Mouse (Mus musculus) liver, postnatal 0 days (tissue): ENCODE data around the gene Scaf4. TPM values are rescaled to one million over a fixed set of nuclear protein-coding genes. Genes with fewer than 3 reads are reported as not detected.

Experiments used
- ATAC-seq: fragments of 200-750 bp; cut with Nextera tagmentation; 2 replicates; pipeline ENCODE4 v1.8.0; 2017; ENCODE audit warnings: mild to moderate bottlenecking, moderate library complexity
- DNase-seq: peaks from one replicate; pipeline ENCODE4 v3.0.0-alpha.2; 2016
- H3K27ac ChIP-seq: fragments of 300-500 bp; sonication (generic); 2 replicates; pipeline ENCODE4 v1.5.1; 2014; ENCODE audit warnings: antibody characterized with exemption, moderate library complexity, mild to moderate bottlenecking, low read depth
- H3K27me3 ChIP-seq: fragments of 300-500 bp; sonication (generic); 2 replicates; pipeline ENCODE4 v1.6.1; 2014; ENCODE audit warnings: low read length, control low read depth, mixed read lengths; ENCODE audit not compliant: insufficient read depth
- H3K36me3 ChIP-seq: fragments of 300-500 bp; sonication (generic); replicated peaks from 2 replicates; pipeline ENCODE4 v1.6.1; 2014; ENCODE audit warnings: mild to moderate bottlenecking, control low read depth, low read length, moderate library complexity, mixed read lengths; ENCODE audit not compliant: insufficient read depth
- H3K4me1 ChIP-seq: fragments of 300-500 bp; sonication (generic); 2 replicates; pipeline ENCODE4 v1.6.1; 2014; ENCODE audit warnings: antibody characterized with exemption, mild to moderate bottlenecking, control low read depth; ENCODE audit not compliant: insufficient read depth
- H3K4me2 ChIP-seq: fragments of 300-500 bp; sonication (generic); 2 replicates; pipeline ENCODE4 v1.6.1; 2014; ENCODE audit warnings: low read depth, mild to moderate bottlenecking, low read length, moderate library complexity, mixed read lengths
- H3K4me3 ChIP-seq: fragments of 300-500 bp; sonication (generic); 2 replicates; pipeline ENCODE4 v1.5.1; 2014; ENCODE audit warnings: low read depth, low read length
- H3K9ac ChIP-seq: fragments of 300-500 bp; sonication (generic); replicated peaks from 2 replicates; pipeline ENCODE4 v1.6.1; 2014; ENCODE audit warnings: mild to moderate bottlenecking, moderate library complexity
- H3K9me3 ChIP-seq: fragments of 300-500 bp; sonication (generic); 2 replicates; pipeline ENCODE4 v1.6.1; 2016; ENCODE audit warnings: mild to moderate bottlenecking, control low read depth, low read length, mixed read lengths
- CTCF ChIP-seq: sonication (generic); IDR thresholded peaks from 2 replicates; pipeline ENCODE4 v1.5.1; 2016; ENCODE audit warnings: antibody characterized with exemption, low read depth
- EP300 ChIP-seq: IDR thresholded peaks from 2 replicates; pipeline ENCODE4 v1.6.1; 2016; ENCODE audit warnings: antibody characterized with exemption, low read depth, mild to moderate bottlenecking
- WGBS: fragments of 180-500 bp; shearing (Covaris S2); extraction: QIAGEN DNeasy Blood & Tissue Kit; methylation state at CpG from one replicate; pipeline ENCODE4 v1.1.7; 2014; ENCODE audit not compliant: insufficient replicate concordance; 5-methylcytosine and 5-hydroxymethylcytosine counted together
- polyA plus RNA-seq: library from polyadenylated mRNA; unstranded; fragments of >200 nt; fragmentation: Nextera tagmentation; extraction: Ambion mirVana; gene quantifications from 2 replicates; pipeline ENCODE4 v1.2.1, GENCODE M21; 2015

Scaf4 gene
- polyA plus RNA-seq, 1 experiment from 2014 or later = 6.2 TPM

DNA sequence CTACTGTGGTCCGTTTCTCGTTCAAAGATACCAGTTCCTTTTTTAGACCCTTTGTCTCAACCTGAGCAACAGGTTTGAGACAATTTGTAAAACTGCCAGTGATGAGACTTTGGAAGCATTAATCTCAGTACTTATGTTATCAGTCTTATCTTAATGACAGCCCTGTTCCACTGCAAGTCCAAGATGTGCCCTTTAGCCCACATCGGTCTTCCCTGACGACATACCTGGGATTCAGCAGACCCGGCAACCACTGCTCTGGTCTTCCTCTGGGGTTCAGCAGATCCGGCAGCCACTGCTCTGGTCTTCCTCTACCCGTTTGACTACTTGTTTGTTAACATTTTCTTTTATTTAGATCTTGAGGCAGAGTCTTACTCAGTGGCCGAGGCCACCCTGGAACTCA is 72.5 kb downstream of the Scaf4 start:
- ATAC-seq = no peak
- Histone ChIP-seq H3K4me1 (peaks cover 11% of the 10 kb centered on the region), H3K4me3 (no peak overlapping the region), H3K9ac (no peak overlapping the region), H3K36me3 (no peaks in the 10 kb centered on the region), H3K27me3 (no peaks in the 10 kb centered on the region), H3K4me2 (no peak overlapping the region), H3K27ac (no peak overlapping the region), H3K9me3 (no peaks in the 10 kb centered on the region)
- WGBS = 72% methylated on average over 8 of the region's 8 CpGs
- TF ChIP-seq CTCF = no peak
- TF ChIP-seq EP300 = no peak
- DNase-seq = no peak

DNA sequence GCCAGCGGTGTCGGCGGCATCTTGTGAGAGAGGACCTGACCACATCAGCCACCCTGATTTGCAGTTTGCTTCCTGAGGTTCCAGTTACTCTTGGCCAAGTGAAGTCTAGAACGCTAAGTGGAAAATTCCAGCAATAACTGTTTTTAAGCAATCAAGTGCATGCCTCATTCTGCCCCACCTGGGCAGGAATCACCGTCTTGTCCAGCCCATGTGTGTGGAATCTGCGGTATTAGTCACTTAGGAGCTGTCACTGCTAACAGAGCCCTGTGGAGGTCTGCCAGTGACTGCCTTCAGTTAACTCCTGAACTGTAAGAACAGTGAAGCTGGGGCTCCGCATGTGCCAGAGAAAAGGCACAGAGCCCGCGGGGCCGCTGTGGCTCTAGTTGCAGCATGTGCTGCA is 73.6 kb downstream of the Scaf4 start:
- 79% methylated on average over 10 of the region's 10 CpGs for WGBS
- Histone ChIP-seq H3K9ac (no peak overlapping the region), H3K27ac (no peak overlapping the region), H3K4me3 (no peak overlapping the region), H3K4me1 (peaks cover 9% of the 10 kb centered on the region), H3K36me3 (no peaks in the 10 kb centered on the region), H3K9me3 (no peaks in the 10 kb centered on the region), H3K27me3 (no peaks in the 10 kb centered on the region), H3K4me2 (no peak overlapping the region)
- ATAC-seq (no peak), DNase-seq (no peak)
- TF ChIP-seq EP300 (no peak), CTCF (no peak)

- DNase-seq (no peak), ATAC-seq (no peak)
- H3K9ac ChIP-seq = no peak overlapping the region
- H3K27ac ChIP-seq = no peak overlapping the region
- WGBS = 68% methylated on average over 3 of the region's 3 CpGs
- no peak overlapping the region for H3K4me2 ChIP-seq
- no peaks in the 10 kb centered on the region for H3K9me3 ChIP-seq
- H3K27me3 ChIP-seq = no peaks in the 10 kb centered on the region
- no peak overlapping the region for H3K4me3 ChIP-seq
- no peaks in the 10 kb centered on the region for H3K36me3 ChIP-seq
- H3K4me1 ChIP-seq = peaks cover 3% of the 10 kb centered on the region; the same call in 1 of the 2 replicates
- TF ChIP-seq EP300 (no peak), CTCF (no peak)
Observed at GRCm38 (mm10) chr16:90208996-90209395, 75.3 kb downstream of the Scaf4 start.

- no peaks in the 10 kb centered on the region for H3K4me1 ChIP-seq
- no peak overlapping the region for H3K4me3 ChIP-seq
- H3K27ac ChIP-seq = no peak overlapping the region
- WGBS = 94% methylated on average over 2 of the region's 2 CpGs
- no peaks in the 10 kb centered on the region for H3K9me3 ChIP-seq
- H3K4me2 ChIP-seq = no peak overlapping the region
- no peaks in the 10 kb centered on the region for H3K27me3 ChIP-seq
- TF ChIP-seq CTCF (no peak), EP300 (no peak)
- no peak for DNase-seq
- no peak overlapping the region for H3K9ac ChIP-seq
- no peak for ATAC-seq
- no peaks in the 10 kb centered on the region for H3K36me3 ChIP-seq
Observed at GRCm38 (mm10) chr16:90204868-90205267, 79.4 kb downstream of the Scaf4 start.

GRCm38 (mm10) chr16:90203226-90203962 is 80.9 kb downstream of the Scaf4 start:
- H3K27me3 ChIP-seq = no peaks in the 10 kb centered on the region

DNA sequence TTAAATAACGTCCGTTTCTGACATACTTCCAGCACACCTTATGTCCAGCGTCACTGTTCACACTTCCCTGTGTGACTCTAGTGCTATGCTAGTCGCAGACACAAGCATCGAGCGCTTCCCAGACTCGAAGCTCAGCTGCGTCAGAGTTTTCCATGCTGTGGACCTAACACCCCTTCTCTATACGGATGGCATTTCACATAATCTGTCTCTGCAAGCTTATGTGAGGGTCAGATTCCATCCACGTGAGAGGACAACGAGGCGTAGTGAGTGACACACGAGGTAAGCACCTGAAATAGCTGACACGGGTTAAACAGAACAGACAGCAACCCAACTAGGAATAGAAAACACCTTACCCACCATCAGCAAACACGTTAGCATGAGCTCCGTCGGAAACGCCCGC is 82.2 kb downstream of the Scaf4 start:
- no peaks in the 10 kb centered on the region for H3K27me3 ChIP-seq
- TF ChIP-seq EP300 (no peak), CTCF (no peak)
- H3K27ac ChIP-seq = no peak overlapping the region
- WGBS = 69% methylated on average over 19 of the region's 19 CpGs
- H3K4me3 ChIP-seq = no peak overlapping the region
- no peak overlapping the region for H3K9ac ChIP-seq
- ATAC-seq (no peak), DNase-seq (no peak)
- H3K4me1 ChIP-seq = peaks cover 25% of the 10 kb centered on the region
- no peaks in the 10 kb centered on the region for H3K9me3 ChIP-seq
- no peak overlapping the region for H3K4me2 ChIP-seq
- no peaks in the 10 kb centered on the region for H3K36me3 ChIP-seq

More at GRCm38 (mm10) chr16:90203226-90203962, 80.9 kb downstream of the Scaf4 start:
- DNase-seq (no peak), ATAC-seq (no peak)
- TF ChIP-seq EP300 (no peak), CTCF (no peak)
- Histone ChIP-seq H3K4me1 (peaks cover 13% of the 10 kb centered on the region), H3K9ac (no peak overlapping the region), H3K9me3 (no peaks in the 10 kb centered on the region), H3K4me3 (no peak overlapping the region), H3K36me3 (no peaks in the 10 kb centered on the region), H3K4me2 (no peak overlapping the region), H3K27ac (no peak overlapping the region)
- 78% methylated on average over 6 of the region's 6 CpGs for WGBS
